Mouse (Mus musculus) lung, postnatal 0 days (tissue): ENCODE data around the gene Arf3. TPM values are rescaled to one million over a fixed set of nuclear protein-coding genes. Genes with fewer than 3 reads are reported as not detected.

Experiments used
- ATAC-seq: fragments of 200-750 bp; cut with Nextera tagmentation; 2 replicates; pipeline ENCODE4 v1.8.0; 2017; ENCODE audit warnings: moderate library complexity
- DNase-seq: peaks from one replicate; pipeline ENCODE4 v3.0.0-alpha.2; 2016; ENCODE audit warnings: low spot score
- H3K27ac ChIP-seq: fragments of 300-500 bp; sonication (generic); 2 replicates; pipeline ENCODE4 v1.5.1; 2014; ENCODE audit warnings: antibody characterized with exemption, mild to moderate bottlenecking, low read length, mixed read lengths
- H3K27me3 ChIP-seq: fragments of 300-500 bp; sonication (generic); replicated peaks from 2 replicates; pipeline ENCODE4 v1.6.1; 2014; ENCODE audit warnings: low read length, mixed read lengths; ENCODE audit not compliant: insufficient read depth
- H3K36me3 ChIP-seq: fragments of 300-500 bp; sonication (generic); 2 replicates; pipeline ENCODE4 v1.6.1; 2014; ENCODE audit warnings: low read length, mixed read lengths; ENCODE audit not compliant: insufficient read depth
- H3K4me1 ChIP-seq: fragments of 300-500 bp; sonication (generic); 2 replicates; pipeline ENCODE4 v1.6.1; 2014; ENCODE audit warnings: antibody characterized with exemption, low read depth, low read length, mixed read lengths; ENCODE audit not compliant: insufficient read depth
- H3K4me2 ChIP-seq: fragments of 300-500 bp; sonication (generic); replicated peaks from 2 replicates; pipeline ENCODE4 v1.6.1; 2014; ENCODE audit warnings: low read depth, mild to moderate bottlenecking, low read length, moderate library complexity, mixed read lengths
- H3K4me3 ChIP-seq: fragments of 300-500 bp; sonication (generic); 2 replicates; pipeline ENCODE4 v1.5.1; 2014; ENCODE audit warnings: low read depth, low read length
- H3K9ac ChIP-seq: fragments of 300-500 bp; sonication (generic); replicated peaks from 2 replicates; pipeline ENCODE4 v1.6.1; 2014; ENCODE audit warnings: low read depth, mild to moderate bottlenecking
- H3K9me3 ChIP-seq: fragments of 300-500 bp; sonication (generic); 2 replicates; pipeline ENCODE4 v1.6.1; 2016; ENCODE audit warnings: low read length, mixed read lengths
- CTCF ChIP-seq: IDR thresholded peaks from 2 replicates; pipeline ENCODE4 v1.5.1; 2016; ENCODE audit warnings: antibody characterized with exemption, mild to moderate bottlenecking
- EP300 ChIP-seq: IDR thresholded peaks from 2 replicates; pipeline ENCODE4 v1.6.1; 2016; ENCODE audit warnings: antibody characterized with exemption, mild to moderate bottlenecking, control low read depth
- WGBS: fragments of 180-500 bp; shearing (Covaris S2); extraction: QIAGEN DNeasy Blood & Tissue Kit; methylation state at CpG from one replicate; pipeline ENCODE4 v1.1.7; 2014; 5-methylcytosine and 5-hydroxymethylcytosine counted together
- polyA plus RNA-seq: library from polyadenylated mRNA; unstranded; fragments of >200 nt; fragmentation: Nextera tagmentation; extraction: Ambion mirVana; gene quantifications from 2 replicates; pipeline ENCODE4 v1.2.1, GENCODE M21; 2015

Gene Arf3
- polyA plus RNA-seq, 1 experiment from 2014 or later = 47.1 TPM

GRCm38 (mm10) chr15:98692171-98692715, 70.8 kb downstream of the Arf3 start:
- 8% methylated on average over 11 of the region's 11 CpGs for WGBS
- peak; percentile 81 for DNase-seq
- H3K9me3 ChIP-seq = no peaks in the 10 kb centered on the region
- no peaks in the 10 kb centered on the region for H3K27me3 ChIP-seq
- peaks cover 7% of the 10 kb centered on the region for H3K4me1 ChIP-seq
- H3K36me3 ChIP-seq = no peaks in the 10 kb centered on the region
- H3K4me3 ChIP-seq = no peak overlapping the region
- H3K4me2 ChIP-seq = no peak overlapping the region
- no peak overlapping the region for H3K9ac ChIP-seq
- peak; percentile 85 for ATAC-seq
- H3K27ac ChIP-seq = 0 out of 2 replicates have a peak overlapping the region, but pooled peaks have one; percentile 20
- TF ChIP-seq CTCF (no peak), EP300 (peak; percentile 76)

GRCm38 (mm10) chr15:98691486-98692147, 71.4 kb downstream of the Arf3 start:
- H3K27me3 ChIP-seq = no peaks in the 10 kb centered on the region
- H3K27ac ChIP-seq = 0 out of 2 replicates have a peak overlapping the region, but pooled peaks have one; percentile 20
- no peak for TF ChIP-seq EP300
- no peak for TF ChIP-seq CTCF
- H3K4me1 ChIP-seq = peaks cover 7% of the 10 kb centered on the region
- no peak overlapping the region for H3K9ac ChIP-seq
- ATAC-seq (no peak), DNase-seq (no peak)
- H3K4me3 ChIP-seq = no peak overlapping the region
- 61% methylated on average over 7 of the region's 7 CpGs for WGBS
- no peaks in the 10 kb centered on the region for H3K36me3 ChIP-seq
- no peaks in the 10 kb centered on the region for H3K9me3 ChIP-seq
- no peak overlapping the region for H3K4me2 ChIP-seq

- TF ChIP-seq EP300 = no peak
- no peak for TF ChIP-seq CTCF
These were observed 73.3 kb downstream of the Arf3 start for GRCm38 (mm10) chr15:98689682-98690081.

More at GRCm38 (mm10) chr15:98689682-98690081, 73.3 kb downstream of the Arf3 start:
- WGBS = 49% methylated on average over 2 of the region's 2 CpGs
- Histone ChIP-seq H3K36me3 (no peaks in the 10 kb centered on the region), H3K27me3 (no peaks in the 10 kb centered on the region), H3K4me1 (peaks cover 7% of the 10 kb centered on the region), H3K4me2 (no peak overlapping the region), H3K9me3 (no peaks in the 10 kb centered on the region), H3K27ac (no peak overlapping the region), H3K4me3 (no peak overlapping the region), H3K9ac (no peak overlapping the region)
- no peak for ATAC-seq
- no peak for DNase-seq

Other genes starting within 250 kb of the Arf3 start
- 50.4 and 56.0 TPM in 2 replicates for gene Kansl2, start 228.9 kb downstream of the Arf3 start, polyA plus RNA-seq
- 31.0 and 32.2 TPM in 2 replicates for gene Ccnt1, start 192.3 kb downstream of the Arf3 start, polyA plus RNA-seq
- 0.31 TPM in 1 of 2 replicates, not detected in the other for gene 4930415O20Rik, start 192.2 kb downstream of the Arf3 start, polyA plus RNA-seq
- gene Adcy6, start 153.1 kb downstream of the Arf3 start, polyA plus RNA-seq = 9.2 and 12.1 TPM in 2 replicates
- 7.4 and 10.7 TPM in 2 replicates for gene Cacnb3, start 132.4 kb downstream of the Arf3 start, polyA plus RNA-seq
- 14.5 and 17.5 TPM in 2 replicates for gene Ddx23, start 100.3 kb downstream of the Arf3 start, polyA plus RNA-seq
- 3.1 and 3.9 TPM in 2 replicates for gene Rnd1, start 85.8 kb downstream of the Arf3 start, polyA plus RNA-seq
- 3.7 and 5.1 TPM in 2 replicates for gene Ccdc65, start 55.0 kb downstream of the Arf3 start, polyA plus RNA-seq
- gene Fkbp11, start 35.0 kb downstream of the Arf3 start, polyA plus RNA-seq = 45.2 and 45.5 TPM in 2 replicates
- gene Wnt10b, start 14.9 kb upstream of the Arf3 start, polyA plus RNA-seq = 0.13 and 0.14 TPM in 2 replicates
- not detected in 2 replicates for gene Wnt1, start 26.6 kb upstream of the Arf3 start, polyA plus RNA-seq
- 0.04 TPM in 2 replicates for gene Ddn, start 46.3 kb upstream of the Arf3 start, polyA plus RNA-seq
- gene Prkag1, start 68.3 kb upstream of the Arf3 start, polyA plus RNA-seq = 72.2 and 76.7 TPM in 2 replicates
- gene Kmt2d, start 108.0 kb upstream of the Arf3 start, polyA plus RNA-seq = 8.7 and 11.1 TPM in 2 replicates
- gene Rhebl1, start 131.3 kb upstream of the Arf3 start, polyA plus RNA-seq = 8.1 and 10.2 TPM in 2 replicates
- gene Dhh, start 135.3 kb upstream of the Arf3 start, polyA plus RNA-seq = 5.1 and 6.6 TPM in 2 replicates
- gene Lmbr1l, start 155.0 kb upstream of the Arf3 start, polyA plus RNA-seq = 16.5 and 17.0 TPM in 2 replicates
- gene Tuba1b, start 171.4 kb upstream of the Arf3 start, polyA plus RNA-seq = 415 and 427 TPM in 2 replicates
- not detected in 2 replicates for gene Gm49450, start 190.3 kb upstream of the Arf3 start, polyA plus RNA-seq
- gene Tuba1a, start 190.5 kb upstream of the Arf3 start, polyA plus RNA-seq = 881 and 945 TPM in 2 replicates